Mouse (Mus musculus) heart, embryonic 13.5 days (tissue): Measurements from ENCODE around the gene Slfn14. TPM values are rescaled to one million over a fixed set of nuclear protein-coding genes. Genes with fewer than 3 reads are reported as not detected.

Experiments used
- ATAC-seq: fragments of 200-750 bp; cut with Nextera tagmentation; 2 replicates; pipeline ENCODE4 v1.8.0; 2017; ENCODE audit warnings: moderate TSS enrichment; ENCODE audit not compliant: insufficient number of reproducible peaks, low FRiP score, low TSS enrichment; ENCODE audit errors: extremely low read depth
- H3K27ac ChIP-seq: fragments of 300-500 bp; sonication (generic); replicated peaks from 2 replicates; pipeline ENCODE4 v1.5.1; 2015; ENCODE audit warnings: moderate library complexity, mild to moderate bottlenecking, inconsistent platforms
- H3K27me3 ChIP-seq: fragments of 300-500 bp; sonication (generic); replicated peaks from 2 replicates; pipeline ENCODE4 v1.6.1; 2015; ENCODE audit warnings: mild to moderate bottlenecking, inconsistent platforms
- H3K36me3 ChIP-seq: fragments of 300-500 bp; sonication (generic); 2 replicates; pipeline ENCODE4 v1.6.1; 2015; ENCODE audit warnings: mild to moderate bottlenecking, inconsistent platforms
- H3K4me1 ChIP-seq: fragments of 300-500 bp; sonication (generic); 2 replicates; pipeline ENCODE4 v1.6.1; 2015; ENCODE audit warnings: inconsistent platforms
- H3K4me2 ChIP-seq: fragments of 300-500 bp; sonication (generic); 2 replicates; pipeline ENCODE4 v1.6.1; 2015; ENCODE audit warnings: inconsistent platforms, mild to moderate bottlenecking, moderate library complexity
- H3K4me3 ChIP-seq: fragments of 300-500 bp; sonication (generic); 2 replicates; pipeline ENCODE4 v1.5.1; 2015; ENCODE audit warnings: moderate library complexity, mild to moderate bottlenecking, inconsistent platforms
- H3K9ac ChIP-seq: fragments of 300-500 bp; sonication (generic); 2 replicates; pipeline ENCODE4 v1.6.1; 2015; ENCODE audit warnings: inconsistent platforms, mild to moderate bottlenecking, moderate library complexity
- H3K9me3 ChIP-seq: fragments of 300-500 bp; sonication (generic); 2 replicates; pipeline ENCODE4 v1.6.1; 2016; ENCODE audit warnings: inconsistent platforms
- WGBS: fragments of 180-500 bp; shearing (Covaris S2); methylation state at CpG from one replicate; pipeline ENCODE4 v1.1.7; 2015; ENCODE audit warnings: mixed read lengths; 5-methylcytosine and 5-hydroxymethylcytosine counted together
- polyA plus RNA-seq: library from polyadenylated mRNA; unstranded; fragments of >200 nt; fragmentation: Nextera tagmentation; extraction: Ambion mirVana; gene quantifications from 2 replicates; pipeline ENCODE4 v1.2.1, GENCODE M21; 2015

Slfn14 gene
- polyA plus RNA-seq, 1 experiment from 2014 or later = 0.84 TPM

DNA sequence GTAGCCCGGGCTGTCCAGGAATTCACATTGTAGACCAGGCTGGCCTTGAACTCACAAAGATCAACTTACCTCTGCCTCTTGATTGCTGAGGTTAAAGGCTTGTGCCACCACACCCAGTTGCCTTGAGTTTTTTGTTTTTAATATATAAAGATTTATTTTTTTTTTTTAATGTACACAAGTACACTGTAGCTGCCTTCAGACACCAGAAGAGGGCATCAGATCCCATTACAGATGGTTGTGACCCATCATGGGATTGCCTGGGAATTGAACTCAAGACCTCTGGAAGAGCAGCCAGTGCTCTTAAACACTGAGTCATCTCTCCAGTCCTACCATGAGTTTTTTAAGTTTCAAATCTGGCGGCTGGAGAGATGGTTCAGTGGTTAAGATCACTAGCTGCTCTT is 14.9 kb upstream of the Slfn14 start:
- Histone ChIP-seq H3K4me1 (peaks cover 46% of the 10 kb centered on the region), H3K9ac (no peak overlapping the region), H3K4me3 (peak overlapping the region; percentile 91), H3K27ac (no peak overlapping the region), H3K27me3 (no peaks in the 10 kb centered on the region), H3K36me3 (peaks cover 9% of the 10 kb centered on the region), H3K9me3 (no peaks in the 10 kb centered on the region), H3K4me2 (peak overlapping the region; percentile 74)
- WGBS = 70% methylated on average over 2 of the region's 2 CpGs
- no peak for ATAC-seq

DNA sequence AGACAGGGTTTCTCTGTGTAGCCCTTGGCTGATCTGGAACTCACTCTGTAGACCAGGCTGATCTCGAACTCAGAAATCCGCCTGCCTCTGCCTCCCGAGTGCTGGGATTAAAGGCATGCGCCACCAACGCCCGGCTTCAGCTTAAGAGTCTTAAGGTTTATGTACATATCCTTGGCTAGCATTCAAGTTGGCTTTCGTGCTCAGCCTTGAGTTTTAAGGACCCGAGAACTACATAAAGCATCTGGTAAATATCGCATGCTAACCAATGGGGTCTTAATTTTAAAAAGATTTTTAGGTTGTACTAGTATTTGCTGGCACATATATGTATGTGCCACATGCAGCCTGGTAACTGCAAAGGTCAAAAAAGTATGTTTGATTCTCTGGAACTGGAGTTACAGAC is 13.2 kb upstream of the Slfn14 start:
- no peak for ATAC-seq
- Histone ChIP-seq H3K27ac (no peak overlapping the region), H3K4me3 (peak overlapping the region; percentile 75; the same call in 1 of the 2 replicates), H3K4me2 (peak overlapping the region; percentile 85), H3K36me3 (peaks cover 26% of the 10 kb centered on the region), H3K27me3 (no peaks in the 10 kb centered on the region), H3K9ac (no peak overlapping the region), H3K4me1 (peaks cover 41% of the 10 kb centered on the region), H3K9me3 (no peaks in the 10 kb centered on the region)
- 88% methylated on average over 9 of the region's 9 CpGs for WGBS

- no peaks in the 10 kb centered on the region for H3K9me3 ChIP-seq
- peaks cover 36% of the 10 kb centered on the region for H3K4me1 ChIP-seq
- 3% methylated on average over 56 of the region's 56 CpGs for WGBS
- H3K4me3 ChIP-seq = peak within 1 kb of the TSS; percentile 75
- peak; percentile 82 for ATAC-seq
- no peaks in the 10 kb centered on the region for H3K27me3 ChIP-seq
- peak within 1 kb of the TSS; percentile 91 for H3K27ac ChIP-seq
- H3K36me3 ChIP-seq = peaks cover 33% of the 10 kb centered on the region
- peak within 1 kb of the TSS; percentile 85 for H3K4me2 ChIP-seq
- H3K9ac ChIP-seq = peak within 1 kb of the TSS; percentile 89
These were observed 12.0 kb upstream of the Slfn14 start, which contains the start of gene Ap2b1 for GRCm38 (mm10) chr11:83298225-83299195. Ap2b1 (plus strand) TSS chr11:83299024.

GRCm38 (mm10) chr11:83297816-83298215 is 11.3 kb upstream of the Slfn14 start:
- peak overlapping the region; percentile 91; the same call in 1 of the 2 replicates for H3K27ac ChIP-seq
- no peak for ATAC-seq
- peaks cover 33% of the 10 kb centered on the region for H3K36me3 ChIP-seq
- peak overlapping the region; percentile 89 for H3K9ac ChIP-seq
- no peaks in the 10 kb centered on the region for H3K9me3 ChIP-seq
- H3K4me2 ChIP-seq = peak overlapping the region; percentile 85
- H3K27me3 ChIP-seq = no peaks in the 10 kb centered on the region
- H3K4me3 ChIP-seq = peak overlapping the region; percentile 75
- 70% methylated on average over 6 of the region's 6 CpGs for WGBS
- H3K4me1 ChIP-seq = peaks cover 39% of the 10 kb centered on the region

DNA sequence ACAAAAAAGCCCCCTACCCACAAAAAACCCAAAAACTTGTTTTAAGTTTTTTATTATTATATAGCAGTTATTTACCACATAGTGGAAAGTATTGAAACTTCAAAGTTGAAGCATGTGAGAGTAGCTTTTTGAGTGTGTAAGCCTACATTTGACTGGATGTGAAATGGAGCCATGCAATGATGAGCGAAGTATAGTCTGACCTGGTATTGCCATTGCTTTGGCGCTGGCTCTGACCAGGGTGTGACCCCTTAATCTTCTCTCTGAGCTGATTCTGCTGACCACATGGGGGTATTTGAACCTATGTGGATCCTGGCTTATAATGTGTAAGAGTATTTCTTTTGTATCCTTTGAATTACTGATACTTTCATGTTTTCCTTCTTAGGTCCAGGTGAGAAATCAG is 7.6 kb upstream of the Slfn14 start:
- peak overlapping the region; percentile 93 for H3K4me2 ChIP-seq
- no peaks in the 10 kb centered on the region for H3K27me3 ChIP-seq
- WGBS = 88% methylated on average over 2 of the region's 2 CpGs
- H3K36me3 ChIP-seq = peaks cover 33% of the 10 kb centered on the region
- H3K27ac ChIP-seq = no peak overlapping the region
- H3K9ac ChIP-seq = no peak overlapping the region
- no peaks in the 10 kb centered on the region for H3K9me3 ChIP-seq
- peaks cover 40% of the 10 kb centered on the region for H3K4me1 ChIP-seq
- H3K4me3 ChIP-seq = no peak overlapping the region
- no peak for ATAC-seq

DNA sequence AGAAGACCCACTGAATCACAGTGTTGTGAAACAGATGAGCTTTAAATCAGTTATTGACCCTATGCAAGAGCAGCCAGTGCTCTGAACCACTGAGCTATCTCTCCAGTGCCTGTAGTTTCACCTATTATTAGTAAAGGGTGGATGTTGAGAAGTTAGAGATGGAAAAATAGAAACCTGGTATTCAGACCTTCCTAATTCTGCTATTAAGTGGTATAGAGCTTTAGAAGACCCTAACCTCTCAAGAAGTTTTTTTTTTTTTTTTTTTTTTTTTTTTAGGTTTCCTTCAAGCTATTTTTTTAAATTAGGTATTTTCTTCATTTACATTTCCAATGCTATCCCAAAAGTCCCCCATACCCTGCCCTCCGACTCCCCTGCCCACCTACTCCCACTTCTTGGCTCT is 6.7 kb upstream of the Slfn14 start:
- WGBS = 87% methylated on average over 1 of the region's 1 CpGs
- H3K27me3 ChIP-seq = no peaks in the 10 kb centered on the region
- H3K36me3 ChIP-seq = peaks cover 33% of the 10 kb centered on the region
- H3K27ac ChIP-seq = no peak overlapping the region
- H3K9me3 ChIP-seq = no peaks in the 10 kb centered on the region
- no peak for ATAC-seq
- peak overlapping the region; percentile 93 for H3K4me2 ChIP-seq
- H3K4me1 ChIP-seq = peaks cover 38% of the 10 kb centered on the region
- H3K4me3 ChIP-seq = peak overlapping the region; percentile 84
- H3K9ac ChIP-seq = peak overlapping the region; percentile 92

DNA sequence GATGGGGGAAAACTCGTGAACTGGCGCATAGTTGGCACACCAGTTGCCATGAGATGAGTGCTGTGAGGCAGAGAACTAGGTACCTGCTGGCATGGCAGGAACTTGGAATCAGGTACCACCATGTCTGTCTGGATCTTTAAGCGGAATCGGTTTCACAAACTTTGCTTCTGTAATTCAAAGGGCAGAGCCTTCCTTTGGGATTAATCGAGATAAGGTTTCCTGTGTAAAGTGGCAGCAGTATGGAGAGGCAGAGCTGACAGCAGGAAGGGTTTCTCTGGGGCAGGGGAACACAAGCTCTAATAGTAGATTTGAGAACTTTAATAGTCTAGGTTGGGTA is 5.7 kb upstream of the Slfn14 start:
- ATAC-seq = no peak
- no peaks in the 10 kb centered on the region for H3K9me3 ChIP-seq
- peaks cover 33% of the 10 kb centered on the region for H3K36me3 ChIP-seq
- H3K9ac ChIP-seq = peak overlapping the region; percentile 92
- peak overlapping the region; percentile 84 for H3K4me3 ChIP-seq
- peaks cover 28% of the 10 kb centered on the region for H3K4me1 ChIP-seq
- peak overlapping the region; percentile 93 for H3K4me2 ChIP-seq
- peak overlapping the region; percentile 87 for H3K27ac ChIP-seq
- 1% methylated on average over 5 of the region's 5 CpGs for WGBS
- no peaks in the 10 kb centered on the region for H3K27me3 ChIP-seq

GRCm38 (mm10) chr11:83291375-83292250 is 5.1 kb upstream of the Slfn14 start:
- ATAC-seq = peak; percentile 100

DNA sequence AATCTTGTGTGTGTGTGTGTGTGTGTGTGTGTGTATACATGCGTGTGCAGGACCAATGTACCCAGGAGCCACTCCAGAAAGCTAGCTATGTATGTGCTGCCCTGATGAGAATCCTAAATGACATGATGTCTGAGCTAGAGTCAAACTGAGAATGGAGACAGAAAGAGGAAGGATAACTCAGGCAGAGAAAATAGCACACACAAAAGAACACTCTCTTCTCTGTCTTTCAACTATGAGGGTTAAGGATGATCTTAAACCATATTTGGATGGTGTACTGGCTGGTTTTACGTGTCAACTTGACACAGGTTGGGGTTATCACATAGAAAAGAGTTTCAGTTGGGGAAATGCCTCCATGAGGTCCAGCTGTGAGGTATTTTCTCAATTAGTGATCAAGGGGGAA is 3.1 kb upstream of the Slfn14 start:
- WGBS = 80% methylated on average over 2 of the region's 2 CpGs

More at GRCm38 (mm10) chr11:83291375-83292250, 5.1 kb upstream of the Slfn14 start:
- peak overlapping the region; percentile 84 for H3K4me3 ChIP-seq
- peaks cover 24% of the 10 kb centered on the region for H3K4me1 ChIP-seq
- no peaks in the 10 kb centered on the region for H3K9me3 ChIP-seq
- H3K27me3 ChIP-seq = no peaks in the 10 kb centered on the region
- H3K36me3 ChIP-seq = peaks cover 27% of the 10 kb centered on the region
- peak overlapping the region; percentile 93 for H3K4me2 ChIP-seq
- H3K9ac ChIP-seq = peak overlapping the region; percentile 92
- peak overlapping the region; percentile 87 for H3K27ac ChIP-seq
- WGBS = under 1% methylated on average over 38 of the region's 38 CpGs

GRCm38 (mm10) chr11:83289036-83289435 is 2.5 kb upstream of the Slfn14 start:
- Histone ChIP-seq H3K9me3 (no peaks in the 10 kb centered on the region), H3K4me1 (peaks cover 22% of the 10 kb centered on the region), H3K4me3 (no peak overlapping the region), H3K9ac (no peak overlapping the region), H3K36me3 (peaks cover 2% of the 10 kb centered on the region; the same call in 1 of the 2 replicates), H3K27ac (no peak overlapping the region), H3K27me3 (no peaks in the 10 kb centered on the region), H3K4me2 (no peak overlapping the region)
- ATAC-seq = no peak
- WGBS = 83% methylated on average over 5 of the region's 5 CpGs

More for the DNA sequence above, 3.1 kb upstream of the Slfn14 start:
- no peak overlapping the region for H3K9ac ChIP-seq
- H3K4me1 ChIP-seq = peaks cover 24% of the 10 kb centered on the region
- H3K36me3 ChIP-seq = peaks cover 7% of the 10 kb centered on the region
- H3K4me3 ChIP-seq = no peak overlapping the region
- no peak for ATAC-seq
- no peak overlapping the region for H3K27ac ChIP-seq
- no peaks in the 10 kb centered on the region for H3K9me3 ChIP-seq
- no peaks in the 10 kb centered on the region for H3K27me3 ChIP-seq
- no peak overlapping the region for H3K4me2 ChIP-seq

- H3K9me3 ChIP-seq = no peaks in the 10 kb centered on the region
- peaks cover 1% of the 10 kb centered on the region for H3K4me1 ChIP-seq
- H3K36me3 ChIP-seq = no peaks in the 10 kb centered on the region
- no peak for ATAC-seq
- peaks cover 7% of the 10 kb centered on the region; the same call in 1 of the 2 replicates for H3K27me3 ChIP-seq
- H3K27ac ChIP-seq = no peak overlapping the region; the same call in 1 of the 2 replicates
- H3K4me2 ChIP-seq = peak overlapping the region; percentile 50
- H3K9ac ChIP-seq = no peak overlapping the region
- 85% methylated on average over 4 of the region's 4 CpGs for WGBS
- H3K4me3 ChIP-seq = peak overlapping the region; percentile 29
These were observed 899 bp downstream of the Slfn14 start for GRCm38 (mm10) chr11:83285627-83286026.
